Mouse (Mus musculus): ENCODE data around the gene Opn1sw. TPM values are rescaled to one million over a fixed set of nuclear protein-coding genes. Genes with fewer than 3 reads are reported as not detected.
"Not testable (repeated sequence)": the region's sequence is repeated elsewhere in the genome, so short reads cannot be mapped to it uniquely, and the experiment has no call there.

Gene Opn1sw
- total RNA-seq, 4 experiments from 2014 or later, result 0.37 to 0.87 (median 0.44) TPM; not detected in 1

- DNase-seq (ENCODE audit: low spot score in 2 of 2), result peak in 1 of 2 experiments; percentile 13
These were observed 8.7 kb upstream of the Opn1sw start for GRCm38 (mm10) chr6:29396714-29397540.

- peak; percentile 67 to 87 for DNase-seq (ENCODE audit: low spot score in 2 of 2)
These were observed 7.8 kb upstream of the Opn1sw start, which contains the start of gene Ccdc136 for GRCm38 (mm10) chr6:29395910-29396713. Ccdc136 (plus strand) TSS chr6:29396309.

- no peak for DNase-seq (ENCODE audit: low spot score in 2 of 2)
These were observed 6.0 kb upstream of the Opn1sw start for GRCm38 (mm10) chr6:29394286-29394685.

- DNase-seq (ENCODE audit: low spot score in 2 of 2), result no peak
These were observed 3.5 kb upstream of the Opn1sw start for GRCm38 (mm10) chr6:29391802-29392201.

- not testable (repeated sequence) for DNase-seq (ENCODE audit: low spot score in 2 of 2)
These were observed 3.0 kb upstream of the Opn1sw start for GRCm38 (mm10) chr6:29391241-29391640.

GRCm38 (mm10) chr6:29390500-29390899 lies 2.2 kb upstream of the Opn1sw start:
- DNase-seq (ENCODE audit: low spot score in 2 of 2), result not testable (repeated sequence)

- DNase-seq (ENCODE audit: low spot score in 2 of 2), result no peak
These were observed 1.2 kb upstream of the Opn1sw start for GRCm38 (mm10) chr6:29389425-29389824.

GRCm38 (mm10) chr6:29388606-29389080 lies 375 bp upstream of the Opn1sw start:
- DNase-seq (ENCODE audit: low spot score in 2 of 2), result peak; percentile 58 to 62

- DNase-seq (ENCODE audit: low spot score in 2 of 2), result no peak
These were observed 5.8 kb downstream of the Opn1sw start for GRCm38 (mm10) chr6:29382442-29382841.

- DNase-seq (ENCODE audit: low spot score in 2 of 2), result no peak
These were observed 8.3 kb downstream of the Opn1sw start for GRCm38 (mm10) chr6:29379954-29380353.

- DNase-seq (ENCODE audit: low spot score in 2 of 2), result no peak
These were observed 9.6 kb downstream of the Opn1sw start for GRCm38 (mm10) chr6:29378678-29379077.

GRCm38 (mm10) chr6:29377386-29377785 lies 10.9 kb downstream of the Opn1sw start:
- no peak for DNase-seq (ENCODE audit: low spot score in 2 of 2)

- no peak for DNase-seq (ENCODE audit: low spot score in 2 of 2)
These were observed 23.0 kb downstream of the Opn1sw start for GRCm38 (mm10) chr6:29365277-29365676.

- no peak for DNase-seq (ENCODE audit: low spot score in 2 of 2)
These were observed 25.1 kb downstream of the Opn1sw start for GRCm38 (mm10) chr6:29363129-29363515.

- DNase-seq (ENCODE audit: low spot score in 2 of 2), result no peak
These were observed 25.8 kb downstream of the Opn1sw start for GRCm38 (mm10) chr6:29362246-29363128.

GRCm38 (mm10) chr6:29360211-29360610 lies 28.1 kb downstream of the Opn1sw start:
- DNase-seq (ENCODE audit: low spot score in 2 of 2), result no peak

- no peak for DNase-seq (ENCODE audit: low spot score in 2 of 2)
These were observed 28.9 kb downstream of the Opn1sw start for GRCm38 (mm10) chr6:29359386-29359785.

GRCm38 (mm10) chr6:29352816-29353215 lies 35.5 kb downstream of the Opn1sw start:
- DNase-seq (ENCODE audit: low spot score in 2 of 2), result no peak

GRCm38 (mm10) chr6:29351613-29352012 lies 36.7 kb downstream of the Opn1sw start:
- no peak for DNase-seq (ENCODE audit: low spot score in 2 of 2)

GRCm38 (mm10) chr6:29348371-29348724 lies 39.9 kb downstream of the Opn1sw start:
- DNase-seq (ENCODE audit: low spot score in 2 of 2), result no peak
